Mouse (Mus musculus): ENCODE measurements at regions not wholly inside any gene's neighbourhood (a gene's known extent, or its start where the extent isn't known, plus 50 kb on each side); places are given as distances from the start of the nearest gene placed in this dataset.

- peaks cover 2% of the 10 kb centered on the region for H3K27me3 ChIP-seq (replicated peaks)
- no peak overlapping the region for H3K4me3 ChIP-seq (replicated peaks in 1 of 3; ENCODE audit: low read depth in 2 of 3, low read length in 2 of 3, poor library complexity in 1 of 3)
- DNase-seq (ENCODE audit: extremely low read depth) = no peak
- no peaks in the 10 kb centered on the region for H3K79me2 ChIP-seq (replicated peaks; ENCODE audit: control insufficient read depth, extremely low read depth, insufficient read depth, poor library complexity, severe bottlenecking)
- H3K27ac ChIP-seq (ENCODE audit: insufficient read depth, low read depth) = no peak overlapping the region
- no peaks in the 10 kb centered on the region for H3K36me3 ChIP-seq (replicated peaks in 1 of 2; ENCODE audit: control insufficient read depth in 1 of 2, insufficient read depth in 1 of 2, low read length in 1 of 2)
- in situ Hi-C loops (cut with MboI; ENCODE audit: low pct_ligation_motif_present, low pct_unique_long_range_greater_than_20kb, low sequenced_read_pairs) (no loop called here), dilution Hi-C loops (cut with MboI; ENCODE audit: extremely low pct_ligation_motif_present, extremely low pct_unique_long_range_greater_than_20kb, low sequenced_read_pairs) (no loop called here)
- H3K4me2 ChIP-seq (ENCODE audit: insufficient read depth, low read depth, poor library complexity, severe bottlenecking) = no peak overlapping the region
- H3K4me1 ChIP-seq (ENCODE audit: control insufficient read depth in 1 of 2, insufficient read depth in 2 of 2) = peaks cover 0 to 12% of the 10 kb centered on the region in 2 experiments; a peak in 2 of 4 replicates
- TF ChIP-seq ZNF384 (IDR thresholded peaks at IDR 0.05; ENCODE audit: low read depth, low read length) (no peak), TBP (conservative IDR thresholded peaks at IDR 0.05; ENCODE audit: low read depth, low read length) (no peak), HCFC1 (IDR thresholded peaks at IDR 0.05; ENCODE audit: low read depth, low read length) (no peak), ZMIZ1 (IDR thresholded peaks at IDR 0.05; ENCODE audit: low read depth, low read length) (no peak), POLR2AphosphoS2 (IDR thresholded peaks at IDR 0.05; ENCODE audit: low read depth, low read length) (no peak), NRF1 (IDR thresholded peaks at IDR 0.05; ENCODE audit: low read depth, low read length) (no peak), CHD2 (IDR thresholded peaks at IDR 0.05; ENCODE audit: low read length) (no peak), RAD21 (IDR thresholded peaks at IDR 0.05; ENCODE audit: low read depth, low read length) (no peak), CHD1 (IDR thresholded peaks at IDR 0.05; ENCODE audit: low read depth, low read length) (no peak), USF1 (IDR thresholded peaks at IDR 0.05; ENCODE audit: low read depth, low read length) (no peak), SMC3 (IDR thresholded peaks at IDR 0.05; ENCODE audit: low read depth, low read length) (no peak), TCF12 (IDR thresholded peaks at IDR 0.05; ENCODE audit: low read depth, low read length) (no peak), USF2 (conservative IDR thresholded peaks at IDR 0.05; ENCODE audit: low read depth, low read length) (no peak), JUND (conservative IDR thresholded peaks at IDR 0.05; ENCODE audit: low read depth, low read length) (no peak), RCOR1 (conservative IDR thresholded peaks at IDR 0.05; ENCODE audit: low read depth, low read length) (no peak), JUN (IDR thresholded peaks at IDR 0.05; ENCODE audit: insufficient read depth, low read depth, low read length) (no peak)
- no peak overlapping the region for H3K9ac ChIP-seq (ENCODE audit: insufficient read depth, low read depth)
- peaks cover 9% of the 10 kb centered on the region for H3K9me3 ChIP-seq (replicated peaks; ENCODE audit: low read length)
Measured at GRCm38 (mm10) chr1:128669241-128669666, 77.2 kb upstream of the Cxcr4 start.

- Histone ChIP-seq H3K4me2 (ENCODE audit: insufficient read depth, low read depth, poor library complexity, severe bottlenecking) (no peak overlapping the region), H3K79me2 (replicated peaks; ENCODE audit: control insufficient read depth, extremely low read depth, insufficient read depth, poor library complexity, severe bottlenecking) (no peaks in the 10 kb centered on the region), H3K27ac (ENCODE audit: insufficient read depth, low read depth) (no peak overlapping the region), H3K9ac (ENCODE audit: insufficient read depth, low read depth) (no peak overlapping the region), H3K36me3 (replicated peaks in 1 of 2; ENCODE audit: control insufficient read depth in 1 of 2, insufficient read depth in 1 of 2, low read length in 1 of 2) (no peaks in the 10 kb centered on the region), H3K9me3 (replicated peaks; ENCODE audit: low read length) (peaks cover 9% of the 10 kb centered on the region), H3K27me3 (replicated peaks) (peaks cover 2% of the 10 kb centered on the region), H3K4me1 (ENCODE audit: control insufficient read depth in 1 of 2, insufficient read depth in 2 of 2) (peaks cover 0 to 12% of the 10 kb centered on the region in 2 experiments; a peak in 2 of 4 replicates), H3K4me3 (replicated peaks in 1 of 3; ENCODE audit: low read depth in 2 of 3, low read length in 2 of 3, poor library complexity in 1 of 3) (no peak overlapping the region)
- dilution Hi-C loops (cut with MboI; ENCODE audit: extremely low pct_ligation_motif_present, extremely low pct_unique_long_range_greater_than_20kb, low sequenced_read_pairs) = no loop called here
- TF ChIP-seq TBP (conservative IDR thresholded peaks at IDR 0.05; ENCODE audit: low read depth, low read length) (no peak), EP300 (IDR thresholded peaks at IDR 0.05; ENCODE audit: low read length) (no peak), POLR2AphosphoS2 (IDR thresholded peaks at IDR 0.05; ENCODE audit: low read depth, low read length) (no peak), UBTF (IDR thresholded peaks at IDR 0.05; ENCODE audit: low read depth, low read length) (no peak), CTCF (conservative IDR thresholded peaks at IDR 0.05 in 1 of 2, IDR thresholded peaks at IDR 0.05 in 1 of 2; ENCODE audit: low read depth in 2 of 2, low read length in 2 of 2) (no peak), KAT2A (IDR thresholded peaks at IDR 0.05; ENCODE audit: insufficient replicate concordance, low read length) (no peak), MYC (IDR thresholded peaks at IDR 0.05; ENCODE audit: low read depth, low read length) (no peak), IRF4 (IDR thresholded peaks at IDR 0.05; ENCODE audit: low read depth, low read length) (no peak), JUND (conservative IDR thresholded peaks at IDR 0.05; ENCODE audit: low read depth, low read length) (no peak), CHD2 (IDR thresholded peaks at IDR 0.05; ENCODE audit: low read length) (no peak)
- no peak for DNase-seq (ENCODE audit: extremely low read depth)
- in situ Hi-C loops (cut with MboI; ENCODE audit: low pct_ligation_motif_present, low pct_unique_long_range_greater_than_20kb, low sequenced_read_pairs) = no loop called here
Measured at GRCm38 (mm10) chr1:128668718-128669117, 76.6 kb upstream of the Cxcr4 start.

Measured in CH12.LX (cell line).